In genomic region chr19:27123806-27124469, GRCm38 (mm10) we compare ENCODE assay signal across 9 mouse cellular contexts.
DNase-seq lines count a peak whose midpoint lies in the region; ATAC-seq lines count a peak whose summit lies in the region.
"Had no signal": no experiment of that assay in that cellular context is flagged by ENCODE, and none has a peak within 500 bp of the region (broad histone marks: within the 10 kb centered on the region; RNA-seq: fewer than 3 reads in every experiment).

No protein-coding gene starts in this region.

- no peaks in the 10 kb centered on the region for H3K36me3 ChIP-seq in forebrain, embryonic 13.5 days (ENCODE audit: poor library complexity, severe bottlenecking)
- no peaks in the 10 kb centered on the region for H3K36me3 ChIP-seq in forebrain, embryonic 10.5 days (replicated peaks)
- no peaks in the 10 kb centered on the region for H3K36me3 ChIP-seq in heart, embryonic 10.5 days
- H3K36me3 ChIP-seq: G1E had no signal

- no peak overlapping the region for H3K9ac ChIP-seq in forebrain, embryonic 13.5 days

- 67% methylated on average over 11 of the region's 11 CpGs for WGBS in forebrain, embryonic 13.5 days
- 72% methylated on average over 11 of the region's 11 CpGs for WGBS in forebrain, embryonic 10.5 days
- WGBS in heart, embryonic 10.5 days: 61% methylated on average over 11 of the region's 11 CpGs

- no peaks in the 10 kb centered on the region for H3K27me3 ChIP-seq in forebrain, embryonic 13.5 days
- H3K27me3 ChIP-seq in forebrain, embryonic 10.5 days (ENCODE audit: poor library complexity, severe bottlenecking): no peaks in the 10 kb centered on the region
- H3K27me3 ChIP-seq in heart, embryonic 10.5 days (ENCODE audit: insufficient read depth, poor library complexity, severe bottlenecking): no peaks in the 10 kb centered on the region

- H3K4me2 ChIP-seq in forebrain, embryonic 13.5 days: peak overlapping the region; percentile 23; the same call in 1 of the 2 replicates

- peak; percentile 14; the same call in 1 of the 2 replicates for ATAC-seq in forebrain, embryonic 13.5 days
- 0 out of 2 replicates have a peak, but pooled peaks have one; percentile 24 for ATAC-seq in megakaryocyte, adult 5-6 weeks (ENCODE audit: poor library complexity, severe bottlenecking)

- DNase-seq in forebrain, embryonic 10.5 days (ENCODE audit: extremely low spot score, low spot score): no peak
- DNase-seq in WW6 (ENCODE audit: low read depth, low spot score): peak; percentile 18
- DNase-seq in embryo, embryonic 10 days (ENCODE audit: low spot score): peak; percentile 50
- DNase-seq in heart, embryonic 10.5 days (ENCODE audit: low spot score): peak; percentile 76
- peak; percentile 19 to 35 for DNase-seq in layer of hippocampus, adult 8-10 months (ENCODE audit: low spot score in 2 of 2)
- peak; percentile 5 to 31 for DNase-seq in urinary bladder, postnatal 36 days (ENCODE audit: low spot score in 2 of 2)

- peaks cover 26% of the 10 kb centered on the region for H3K4me1 ChIP-seq in forebrain, embryonic 13.5 days
- H3K4me1 ChIP-seq in forebrain, embryonic 10.5 days: peaks cover 7% of the 10 kb centered on the region; the same call in 1 of the 2 replicates
- no peaks in the 10 kb centered on the region for H3K4me1 ChIP-seq in heart, embryonic 10.5 days

- no peaks in the 10 kb centered on the region for H3K9me3 ChIP-seq in forebrain, embryonic 13.5 days (replicated peaks)
- H3K9me3 ChIP-seq in forebrain, embryonic 10.5 days: no peaks in the 10 kb centered on the region
- H3K9me3 ChIP-seq in heart, embryonic 10.5 days: no peaks in the 10 kb centered on the region

- H3K4me3 ChIP-seq in forebrain, embryonic 13.5 days: no peak overlapping the region
- H3K4me3 ChIP-seq in forebrain, embryonic 10.5 days: no peak overlapping the region
- H3K4me3 ChIP-seq in heart, embryonic 10.5 days: no peak overlapping the region

- H3K27ac ChIP-seq in forebrain, embryonic 13.5 days: peak overlapping the region; percentile 51
- H3K27ac ChIP-seq in forebrain, embryonic 10.5 days: no peak overlapping the region
- H3K27ac ChIP-seq in heart, embryonic 10.5 days: no peak overlapping the region
